Mouse (Mus musculus): ENCODE measurements around the gene Tubb4b. TPM values are rescaled to one million over a fixed set of nuclear protein-coding genes. Genes with fewer than 3 reads are reported as not detected.

Gene Tubb4b
- total and polyA plus RNA-seq, 3 experiments = 267 to 312 (median 303) TPM

- peak; percentile 85 for DNase-seq
These were observed 31.2 kb downstream of the Tubb4b start for GRCm38 (mm10) chr2:25193330-25193770.

GRCm38 (mm10) chr2:25187841-25188240 lies 36.7 kb downstream of the Tubb4b start:
- DNase-seq = no peak

- DNase-seq = no peak
These were observed 37.9 kb downstream of the Tubb4b start for GRCm38 (mm10) chr2:25186575-25186930.

- peak; percentile 59 for DNase-seq
These were observed 38.6 kb downstream of the Tubb4b start for GRCm38 (mm10) chr2:25185625-25186574.

- no peak for DNase-seq
These were observed 40.0 kb downstream of the Tubb4b start for GRCm38 (mm10) chr2:25184496-25184895.

GRCm38 (mm10) chr2:25183336-25183735 lies 41.2 kb downstream of the Tubb4b start:
- no peak for DNase-seq

GRCm38 (mm10) chr2:25182664-25183063 lies 41.8 kb downstream of the Tubb4b start:
- DNase-seq = no peak

GRCm38 (mm10) chr2:25181891-25182397 lies 42.6 kb downstream of the Tubb4b start:
- DNase-seq = no peak

GRCm38 (mm10) chr2:25180973-25181890 lies 43.3 kb downstream of the Tubb4b start:
- DNase-seq = peak; percentile 49

GRCm38 (mm10) chr2:25180478-25180903 lies 44.0 kb downstream of the Tubb4b start, which contains the start of gene Nrarp:
TSS of gene Nrarp (plus strand) at chr2:25180758.
- DNase-seq = peak; percentile 93

- DNase-seq = no peak
These were observed 44.8 kb downstream of the Tubb4b start for GRCm38 (mm10) chr2:25179566-25180217.

- no peak for DNase-seq
These were observed 46.1 kb downstream of the Tubb4b start for GRCm38 (mm10) chr2:25178285-25178972.

GRCm38 (mm10) chr2:25177685-25178084 lies 46.8 kb downstream of the Tubb4b start:
- DNase-seq = peak; percentile 36

- DNase-seq = no peak
These were observed 47.4 kb downstream of the Tubb4b start for GRCm38 (mm10) chr2:25177076-25177475.

GRCm38 (mm10) chr2:25176573-25176972 lies 47.9 kb downstream of the Tubb4b start:
- no peak for DNase-seq

- DNase-seq = no peak
These were observed 48.8 kb downstream of the Tubb4b start for GRCm38 (mm10) chr2:25175690-25176078.

- no peak for DNase-seq
These were observed 49.4 kb downstream of the Tubb4b start for GRCm38 (mm10) chr2:25174866-25175689.

- no peak for DNase-seq
These were observed 50.7 kb downstream of the Tubb4b start for GRCm38 (mm10) chr2:25173821-25174220.

- peak; percentile 54 for DNase-seq
These were observed 51.9 kb downstream of the Tubb4b start for GRCm38 (mm10) chr2:25172629-25173028.
